Mouse (Mus musculus) kidney, embryonic 15.5 days (tissue): ENCODE results near the gene Gm17535. TPM values are rescaled to one million over a fixed set of nuclear protein-coding genes. Genes with fewer than 3 reads are reported as not detected.
A peak's percentile ranks its signal among the peaks of the same experiment; 100 is the strongest.
"Not testable (repeated sequence)": the region's sequence is repeated elsewhere in the genome, so short reads cannot be mapped to it uniquely, and the experiment has no call there.

Experiments used
- ATAC-seq: fragments of 200-750 bp; cut with Nextera tagmentation; replicated peaks from 2 replicates; pipeline ENCODE4 v1.8.0; 2017; ENCODE audit warnings: moderate TSS enrichment; ENCODE audit not compliant: low FRiP score
- H3K27ac ChIP-seq: fragments of 300-500 bp; sonication (generic); 2 replicates; pipeline ENCODE4 v1.5.1; 2015; ENCODE audit warnings: mild to moderate bottlenecking, inconsistent platforms
- H3K27me3 ChIP-seq: fragments of 300-500 bp; sonication (generic); 2 replicates; pipeline ENCODE4 v1.6.1; 2015; ENCODE audit warnings: inconsistent platforms
- H3K36me3 ChIP-seq: fragments of 300-500 bp; sonication (generic); 2 replicates; pipeline ENCODE4 v1.6.1; 2015; ENCODE audit warnings: inconsistent platforms
- H3K4me1 ChIP-seq: fragments of 300-500 bp; sonication (generic); 2 replicates; pipeline ENCODE4 v1.6.1; 2015; ENCODE audit warnings: inconsistent platforms
- H3K4me2 ChIP-seq: fragments of 300-500 bp; sonication (generic); 2 replicates; pipeline ENCODE4 v1.6.1; 2015; ENCODE audit warnings: moderate library complexity, mild to moderate bottlenecking, inconsistent platforms
- H3K4me3 ChIP-seq: fragments of 300-500 bp; sonication (generic); replicated peaks from 2 replicates; pipeline ENCODE4 v1.5.1; 2015; ENCODE audit warnings: mild to moderate bottlenecking, inconsistent platforms
- H3K9ac ChIP-seq: fragments of 300-500 bp; sonication (generic); 2 replicates; pipeline ENCODE4 v1.6.1; 2015; ENCODE audit warnings: mild to moderate bottlenecking, inconsistent platforms
- H3K9me3 ChIP-seq: fragments of 300-500 bp; sonication (generic); replicated peaks from 2 replicates; pipeline ENCODE4 v1.6.1; 2016; ENCODE audit warnings: inconsistent platforms
- WGBS: fragments of 180-500 bp; shearing (Covaris S2); methylation state at CpG from one replicate; pipeline ENCODE4 v1.1.7; 2015; ENCODE audit warnings: mixed read lengths; 5-methylcytosine and 5-hydroxymethylcytosine counted together
- polyA plus RNA-seq: library from polyadenylated mRNA; unstranded; fragments of >200 nt; fragmentation: Nextera tagmentation; extraction: Ambion mirVana; gene quantifications from 2 replicates; pipeline ENCODE4 v1.2.1, GENCODE M21; 2015

The Gm17535 gene
- polyA plus RNA-seq, 1 experiment from 2014 or later = not detected

GRCm38 (mm10) chr9:3015896-3016295 lies 18.5 kb upstream of the Gm17535 start:
- H3K27ac ChIP-seq, H3K4me3 ChIP-seq, H3K9ac ChIP-seq, H3K4me1 ChIP-seq, H3K36me3 ChIP-seq, H3K4me2 ChIP-seq, ATAC-seq, H3K9me3 ChIP-seq, H3K27me3 ChIP-seq: not testable (repeated sequence)
- 81% methylated on average over 6 of the region's 6 CpGs for WGBS

DNA sequence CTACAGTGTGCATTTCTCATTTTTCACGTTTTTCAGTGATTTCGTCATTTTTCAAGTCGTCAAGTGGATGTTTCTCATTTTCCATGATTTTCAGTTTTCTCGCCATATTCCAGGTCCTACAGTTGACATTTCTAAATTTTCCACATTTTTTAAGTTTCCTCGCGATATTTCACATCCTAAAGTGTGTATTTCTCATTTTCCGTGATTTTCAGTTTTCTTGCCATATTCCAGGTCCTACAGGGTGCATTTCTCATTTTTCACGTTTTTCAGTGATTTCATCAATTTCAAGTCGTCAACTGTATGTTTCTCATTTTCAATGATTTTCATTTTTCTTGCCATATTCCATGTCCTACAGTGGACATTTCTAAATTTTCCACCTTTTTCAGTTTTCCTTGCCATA lies 17.3 kb upstream of the Gm17535 start, which contains the start of gene Gm10719:
TSS of gene Gm10719 (plus strand) at position 301 of the 400 bp plus-strand sequence.
- not testable (repeated sequence) for H3K36me3 ChIP-seq, H3K27me3 ChIP-seq, ATAC-seq, H3K4me3 ChIP-seq, H3K27ac ChIP-seq, H3K4me1 ChIP-seq, H3K9ac ChIP-seq, H3K9me3 ChIP-seq, H3K4me2 ChIP-seq
- WGBS = 50% methylated on average over 2 of the region's 9 CpGs

DNA sequence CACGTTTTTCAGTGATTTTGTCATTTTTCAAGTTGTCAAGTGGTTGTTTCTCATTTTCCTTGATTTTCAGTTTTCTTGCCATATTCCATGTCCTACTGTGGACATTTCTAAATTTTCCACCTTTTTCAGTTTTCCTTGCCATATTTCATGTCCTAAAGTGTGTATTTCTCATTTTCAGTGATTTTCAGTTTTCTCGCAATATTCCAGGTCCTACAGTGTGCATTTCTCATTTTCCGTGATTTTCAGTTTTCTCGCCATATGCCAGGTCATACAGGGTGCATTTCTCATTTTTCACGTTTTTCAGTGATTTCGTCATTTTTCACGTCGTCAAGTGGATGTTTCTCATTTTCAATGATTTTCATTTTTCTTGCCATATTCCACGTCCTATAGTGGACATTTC lies 15.5 kb upstream of the Gm17535 start:
- not testable (repeated sequence) for H3K36me3 ChIP-seq, H3K4me3 ChIP-seq, H3K9ac ChIP-seq, H3K27me3 ChIP-seq, H3K9me3 ChIP-seq, ATAC-seq, H3K4me1 ChIP-seq, H3K4me2 ChIP-seq, H3K27ac ChIP-seq
- WGBS = 64% methylated on average over 9 of the region's 9 CpGs

DNA sequence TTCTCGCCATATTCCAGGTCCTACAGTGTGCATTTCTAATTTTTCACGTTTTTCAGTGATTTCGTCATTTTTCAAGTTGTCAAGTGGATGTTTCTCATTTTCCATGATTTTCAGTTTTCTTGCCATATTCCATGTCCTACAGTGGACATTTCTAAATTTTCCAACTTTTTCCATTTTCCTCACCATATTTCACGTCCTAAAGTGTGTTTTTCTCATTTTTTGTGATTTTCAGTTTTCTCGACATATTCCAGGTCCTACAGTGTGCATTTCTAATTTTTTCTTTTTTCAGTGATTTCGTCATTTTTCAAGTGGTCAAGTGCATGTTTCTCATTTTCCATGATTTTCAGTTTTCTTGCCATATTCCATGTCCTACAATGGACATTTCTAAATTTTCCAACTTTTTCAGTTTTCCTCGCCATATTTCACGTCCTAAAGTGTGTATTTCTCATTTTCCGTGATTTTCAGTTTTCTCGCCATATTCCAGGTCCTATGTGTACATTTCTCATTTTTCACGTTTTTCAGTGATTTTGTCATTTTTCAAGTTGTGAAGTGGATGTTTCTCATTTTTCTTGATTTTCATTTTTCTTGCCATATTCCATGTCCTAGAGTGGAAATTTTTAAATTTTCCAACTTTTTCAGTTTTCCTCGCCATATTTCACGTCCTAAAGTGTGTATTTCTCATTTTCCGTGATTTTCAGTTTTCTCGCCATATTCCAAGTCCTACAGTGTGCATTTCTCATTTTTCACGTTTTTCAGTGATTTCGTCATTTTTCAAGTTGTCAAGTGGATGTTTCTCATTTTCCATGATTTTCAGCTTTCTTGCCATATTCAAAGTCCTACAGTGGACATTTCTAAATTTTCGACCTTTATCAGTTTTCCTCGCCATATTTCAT lies 14.3 kb upstream of the Gm17535 start:
- H3K4me1 ChIP-seq, H3K27ac ChIP-seq, H3K27me3 ChIP-seq, H3K36me3 ChIP-seq, H3K4me3 ChIP-seq, H3K9ac ChIP-seq, H3K9me3 ChIP-seq, H3K4me2 ChIP-seq: not testable (repeated sequence)
- WGBS = 75% methylated on average over 17 of the region's 19 CpGs
- ATAC-seq = peak; percentile 65

DNA sequence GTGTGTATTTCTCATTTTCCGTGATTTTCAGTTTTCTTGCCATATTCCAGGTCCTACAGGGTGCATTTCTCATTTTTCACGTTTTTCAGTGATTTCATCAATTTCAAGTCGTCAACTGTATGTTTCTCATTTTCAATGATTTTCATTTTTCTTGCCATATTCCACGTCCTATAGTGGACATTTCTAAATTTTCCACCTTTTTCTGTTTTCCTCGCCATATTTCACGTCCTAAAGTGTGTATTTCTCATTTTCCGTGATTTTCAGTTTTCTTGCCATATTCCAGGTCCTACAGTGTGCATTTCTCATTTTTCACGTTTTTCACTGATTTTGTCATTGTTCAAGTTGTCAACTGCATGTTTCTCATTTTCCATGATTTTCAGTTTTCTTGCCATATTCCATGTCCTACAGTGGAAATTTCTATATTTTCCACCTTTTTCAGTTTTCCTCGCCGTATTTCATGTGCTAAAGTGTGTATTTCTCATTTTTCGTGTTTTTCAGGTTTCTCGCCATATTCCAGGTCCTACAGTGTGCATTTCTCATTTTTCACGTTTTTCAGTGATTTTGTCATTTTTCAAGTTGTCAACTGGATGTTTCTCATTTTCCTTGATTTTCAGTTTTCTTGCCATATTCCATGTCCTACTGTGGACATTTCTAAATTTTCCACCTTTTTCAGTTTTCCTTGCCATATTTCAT lies 11.9 kb upstream of the Gm17535 start:
- not testable (repeated sequence) for H3K27ac ChIP-seq, ATAC-seq, H3K36me3 ChIP-seq, H3K9ac ChIP-seq, H3K4me1 ChIP-seq, H3K4me3 ChIP-seq, H3K4me2 ChIP-seq, H3K27me3 ChIP-seq, H3K9me3 ChIP-seq
- WGBS = 76% methylated on average over 11 of the region's 13 CpGs

DNA sequence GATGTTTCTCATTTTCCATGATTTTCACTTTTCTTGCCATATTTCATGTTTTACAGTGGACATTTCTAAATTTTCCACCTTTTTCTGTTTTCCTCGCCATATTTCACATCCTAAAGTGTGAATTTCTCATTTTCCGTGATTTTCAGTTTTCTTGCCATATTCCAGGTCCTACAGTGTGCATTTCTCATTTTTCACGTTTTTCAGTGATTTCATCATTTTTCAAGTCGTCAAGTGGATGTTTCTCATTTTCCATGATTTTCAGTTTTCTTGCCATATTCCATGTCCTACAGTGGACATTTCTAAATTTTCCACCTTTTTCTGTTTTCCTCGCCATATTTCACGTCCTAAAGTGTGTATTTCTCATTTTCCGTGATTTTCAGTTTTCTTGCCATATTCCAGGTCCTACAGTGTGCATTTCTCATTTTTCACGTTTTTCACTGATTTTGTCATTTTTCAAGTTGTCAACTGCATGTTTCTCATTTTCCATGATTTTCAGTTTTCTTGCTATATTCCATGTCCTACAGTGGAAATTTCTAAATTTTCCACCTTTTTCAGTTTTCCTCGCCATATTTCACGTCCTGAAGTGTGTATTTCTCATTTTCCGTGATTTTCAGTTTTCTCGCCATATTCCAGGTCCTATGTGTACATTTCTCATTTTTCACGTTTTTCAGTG lies 11.0 kb upstream of the Gm17535 start, which contains the start of gene Gm10718:
TSS of gene Gm10718 (plus strand) at position 236 of the 673 bp plus-strand sequence.
- ATAC-seq, H3K27ac ChIP-seq, H3K4me3 ChIP-seq, H3K36me3 ChIP-seq, H3K4me2 ChIP-seq, H3K9me3 ChIP-seq, H3K9ac ChIP-seq, H3K27me3 ChIP-seq, H3K4me1 ChIP-seq: not testable (repeated sequence)
- 74% methylated on average over 12 of the region's 13 CpGs for WGBS

DNA sequence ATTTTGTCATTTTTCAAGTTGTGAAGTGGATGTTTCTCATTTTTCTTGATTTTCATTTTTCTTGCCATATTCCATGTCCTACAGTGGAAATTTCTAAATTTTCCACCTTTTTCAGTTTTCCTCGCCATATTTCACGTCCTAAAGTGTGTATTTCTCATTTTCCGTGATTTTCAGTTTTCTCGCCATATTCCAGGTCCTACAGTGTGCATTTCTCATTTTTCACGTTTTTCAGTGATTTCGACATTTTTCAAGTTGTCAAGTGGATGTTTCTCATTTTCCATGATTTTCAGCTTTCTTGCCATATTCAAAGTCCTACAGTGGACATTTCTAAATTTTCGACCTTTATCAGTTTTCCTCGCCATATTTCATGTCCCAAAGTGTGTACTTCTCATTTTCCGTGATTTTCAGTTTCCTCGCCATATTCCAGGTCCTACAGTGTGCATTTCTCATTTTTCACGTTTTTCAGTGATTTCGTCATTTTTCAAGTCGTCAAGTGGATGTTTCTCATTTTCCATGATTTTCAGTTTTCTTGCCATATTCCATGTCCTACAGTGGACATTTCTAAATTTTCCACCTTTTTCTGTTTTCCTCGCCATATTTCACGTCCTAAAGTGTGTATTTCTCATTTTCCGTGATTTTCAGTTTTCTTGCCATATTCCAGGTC lies 10.3 kb upstream of the Gm17535 start:
- not testable (repeated sequence) for H3K27ac ChIP-seq

GRCm38 (mm10) chr9:3024912-3025467 lies 9.4 kb upstream of the Gm17535 start, which contains the start of gene Gm10717:
Gene Gm10717, plus strand, starts transcription at chr9:3025417.
- H3K36me3 ChIP-seq, H3K27me3 ChIP-seq, H3K4me3 ChIP-seq, H3K4me2 ChIP-seq, H3K9ac ChIP-seq, H3K9me3 ChIP-seq, H3K27ac ChIP-seq, ATAC-seq, H3K4me1 ChIP-seq: not testable (repeated sequence)
- 72% methylated on average over 12 of the region's 12 CpGs for WGBS

More for the DNA sequence above, 10.3 kb upstream of the Gm17535 start:
- not testable (repeated sequence) for H3K4me3 ChIP-seq, H3K4me2 ChIP-seq, H3K27me3 ChIP-seq, H3K9ac ChIP-seq, H3K4me1 ChIP-seq, H3K9me3 ChIP-seq, ATAC-seq, H3K36me3 ChIP-seq
- 77% methylated on average over 16 of the region's 16 CpGs for WGBS

DNA sequence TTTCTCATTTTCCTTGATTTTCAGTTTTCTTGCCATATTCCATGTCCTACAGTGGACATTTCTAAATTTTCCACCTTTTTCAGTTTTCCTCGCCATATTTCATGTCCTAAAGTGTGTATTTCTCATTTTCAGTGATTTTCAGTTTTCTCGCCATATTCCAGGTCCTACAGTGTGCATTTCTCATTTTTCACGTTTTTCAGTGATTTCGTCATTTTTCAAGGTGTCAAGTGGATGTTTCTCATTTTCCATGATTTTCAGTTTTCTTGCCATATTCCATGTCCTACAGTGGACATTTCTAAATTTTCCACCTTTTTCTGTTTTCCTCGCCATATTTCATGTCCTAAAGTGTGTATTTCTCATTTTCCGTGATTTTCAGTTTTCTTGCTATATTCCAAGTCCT lies 8.7 kb upstream of the Gm17535 start:
- 66% methylated on average over 6 of the region's 6 CpGs for WGBS
- not testable (repeated sequence) for ATAC-seq, H3K4me3 ChIP-seq, H3K4me1 ChIP-seq, H3K27ac ChIP-seq, H3K4me2 ChIP-seq, H3K9ac ChIP-seq, H3K27me3 ChIP-seq, H3K9me3 ChIP-seq, H3K36me3 ChIP-seq

DNA sequence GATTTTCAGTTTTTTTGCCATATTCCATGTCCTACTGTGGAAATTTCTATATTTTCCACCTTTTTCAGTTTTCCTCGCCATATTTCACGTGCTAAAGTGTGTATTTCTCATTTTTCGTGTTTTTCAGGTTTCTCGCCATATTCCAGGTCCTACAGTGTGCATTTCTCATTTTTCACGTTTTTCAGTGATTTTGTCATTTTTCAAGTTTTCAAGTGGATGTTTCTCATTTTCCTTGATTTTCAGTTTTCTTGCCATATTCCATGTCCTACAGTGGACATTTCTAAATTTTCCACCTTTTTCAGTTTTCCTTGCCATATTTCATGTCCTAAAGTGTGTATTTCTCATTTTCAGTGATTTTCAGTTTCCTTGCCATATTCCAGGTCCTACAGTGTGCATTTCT lies 8.3 kb upstream of the Gm17535 start:
- H3K4me1 ChIP-seq, H3K27ac ChIP-seq, H3K9me3 ChIP-seq, H3K36me3 ChIP-seq, ATAC-seq, H3K9ac ChIP-seq, H3K4me2 ChIP-seq, H3K4me3 ChIP-seq, H3K27me3 ChIP-seq: not testable (repeated sequence)
- 74% methylated on average over 5 of the region's 5 CpGs for WGBS

- not testable (repeated sequence) for H3K9ac ChIP-seq
Measured at GRCm38 (mm10) chr9:3026741-3027140, 7.7 kb upstream of the Gm17535 start.

More at GRCm38 (mm10) chr9:3026741-3027140, 7.7 kb upstream of the Gm17535 start:
- H3K9me3 ChIP-seq, H3K4me3 ChIP-seq, H3K4me2 ChIP-seq, H3K36me3 ChIP-seq, H3K4me1 ChIP-seq, H3K27ac ChIP-seq, H3K27me3 ChIP-seq, ATAC-seq: not testable (repeated sequence)
- 64% methylated on average over 9 of the region's 9 CpGs for WGBS
